ENCODE assay signal across 19 mouse cellular contexts in genomic region chr10:44723321-44723720, GRCm38 (mm10).
DNase-seq lines count a peak whose midpoint lies in the region; ATAC-seq and TF ChIP-seq lines count a peak whose summit lies in the region.
"Had no signal": no experiment of that assay in that cellular context is flagged by ENCODE, and none has a peak within 500 bp of the region (broad histone marks: within the 10 kb centered on the region; RNA-seq: fewer than 3 reads in every experiment).

No protein-coding gene starts in this region.

- no peak for ATAC-seq in heart, embryonic 11.5 days (replicated peaks; ENCODE audit: insufficient number of reproducible peaks, low FRiP score, low TSS enrichment)
- ATAC-seq: forebrain, embryonic 14.5 days; intestine, embryonic 15.5 days had no signal

- no peak for TF ChIP-seq CTCF in CH12.LX (conservative IDR thresholded peaks at IDR 0.05 in 1 of 2, IDR thresholded peaks at IDR 0.05 in 1 of 2; ENCODE audit: low read depth in 2 of 2, low read length in 2 of 2)

- no peak for TF ChIP-seq POLR2A in CH12.LX (IDR thresholded peaks at IDR 0.05; ENCODE audit: low read depth, low read length)

- no peak overlapping the region for H3K9ac ChIP-seq in heart, embryonic 11.5 days (ENCODE audit: low read depth, low read length)
- no peak overlapping the region for H3K9ac ChIP-seq in CH12.LX (ENCODE audit: insufficient read depth, low read depth)
- H3K9ac ChIP-seq: heart, embryonic 15.5 days; hindbrain, embryonic 14.5 days; intestine, embryonic 15.5 days had no signal

- H3K4me3 ChIP-seq in heart, embryonic 11.5 days (ENCODE audit: low read depth, low read length), result no peak overlapping the region
- no peak overlapping the region for H3K4me3 ChIP-seq in CH12.LX (replicated peaks in 1 of 3; ENCODE audit: low read depth in 2 of 3, low read length in 2 of 3, poor library complexity in 1 of 3)
- H3K4me3 ChIP-seq: embryonic facial prominence, embryonic 10.5 days; gastrocnemius, adult 2 months; heart, embryonic 10.5 days; heart, embryonic 15.5 days; intestine, embryonic 15.5 days had no signal

- dilution Hi-C loops in CH12.LX (cut with MboI; ENCODE audit: extremely low pct_ligation_motif_present, extremely low pct_unique_long_range_greater_than_20kb, low sequenced_read_pairs), result no loop called here

- peak; percentile 34 for DNase-seq in heart, adult 11 months
- peak; percentile 21 for DNase-seq in CH12.LX (ENCODE audit: extremely low read depth)
- DNase-seq in adrenal gland, adult 8-10 months, result peak; percentile 35
- peak; percentile 67 for DNase-seq in adrenal gland, postnatal 36 days
- no peak for DNase-seq in spleen, postnatal 4 days (ENCODE audit: low spot score in 2 of 2)
- DNase-seq in thymus, postnatal 14 days, result no peak
- DNase-seq: cerebellum, adult 2 months; gastrocnemius, adult 2 months; gastrocnemius, postnatal 25 days; heart, postnatal 14 days; kidney, adult 18-20 months had no signal

- in situ Hi-C loops in CH12.LX (cut with MboI; ENCODE audit: low pct_ligation_motif_present, low pct_unique_long_range_greater_than_20kb, low sequenced_read_pairs), result no loop called here

- TF ChIP-seq RAD21 in CH12.LX (IDR thresholded peaks at IDR 0.05; ENCODE audit: low read depth, low read length), result no peak

- no peak for TF ChIP-seq EP300 in CH12.LX (IDR thresholded peaks at IDR 0.05; ENCODE audit: low read length)

- H3K4me1 ChIP-seq in heart, embryonic 11.5 days (ENCODE audit: control insufficient read depth, insufficient read depth, low read length), result no peaks in the 10 kb centered on the region
- peaks cover under 1 to 19% of the 10 kb centered on the region in 2 experiments; a peak in 2 of 4 replicates for H3K4me1 ChIP-seq in CH12.LX (ENCODE audit: control insufficient read depth in 1 of 2, insufficient read depth in 2 of 2)
- H3K4me1 ChIP-seq: embryonic facial prominence, embryonic 10.5 days; heart, embryonic 10.5 days; heart, embryonic 15.5 days; intestine, embryonic 15.5 days had no signal

- 72% methylated on average over 5 of the region's 5 CpGs for WGBS in heart, embryonic 11.5 days (ENCODE audit: insufficient replicate concordance)

- H3K27ac ChIP-seq in heart, embryonic 11.5 days (ENCODE audit: low read depth, low read length), result no peak overlapping the region
- no peak overlapping the region for H3K27ac ChIP-seq in CH12.LX (ENCODE audit: insufficient read depth, low read depth)
- H3K27ac ChIP-seq: embryonic facial prominence, embryonic 10.5 days; gastrocnemius, adult 2 months; heart, embryonic 10.5 days; heart, embryonic 15.5 days; hindbrain, embryonic 14.5 days; intestine, embryonic 15.5 days had no signal

- H3K36me3 ChIP-seq in heart, embryonic 11.5 days (ENCODE audit: control insufficient read depth, insufficient read depth, low read length), result no peaks in the 10 kb centered on the region
- no peaks in the 10 kb centered on the region for H3K36me3 ChIP-seq in CH12.LX (replicated peaks in 1 of 2; ENCODE audit: control insufficient read depth in 1 of 2, insufficient read depth in 1 of 2, low read length in 1 of 2)
- H3K36me3 ChIP-seq: embryonic facial prominence, embryonic 10.5 days; G1E; heart, embryonic 10.5 days; heart, embryonic 15.5 days; intestine, embryonic 15.5 days had no signal

- no peaks in the 10 kb centered on the region for H3K9me3 ChIP-seq in heart, embryonic 11.5 days (replicated peaks; ENCODE audit: control insufficient read depth, low read length)
- H3K9me3 ChIP-seq in CH12.LX (replicated peaks; ENCODE audit: low read length), result no peaks in the 10 kb centered on the region
- H3K9me3 ChIP-seq: embryonic facial prominence, embryonic 10.5 days; G1E; heart, embryonic 10.5 days; heart, embryonic 15.5 days; intestine, embryonic 15.5 days had no signal

- no peaks in the 10 kb centered on the region for H3K79me2 ChIP-seq in CH12.LX (replicated peaks; ENCODE audit: control insufficient read depth, extremely low read depth, insufficient read depth, poor library complexity, severe bottlenecking)

- H3K4me2 ChIP-seq in heart, embryonic 11.5 days, result no peak overlapping the region
- H3K4me2 ChIP-seq in CH12.LX (ENCODE audit: insufficient read depth, low read depth, poor library complexity, severe bottlenecking), result no peak overlapping the region
- H3K4me2 ChIP-seq: heart, embryonic 15.5 days; hindbrain, embryonic 14.5 days; intestine, embryonic 15.5 days had no signal

- H3K27me3 ChIP-seq in heart, embryonic 11.5 days (ENCODE audit: control insufficient read depth, insufficient read depth, low read length), result no peaks in the 10 kb centered on the region
- H3K27me3 ChIP-seq in CH12.LX (replicated peaks), result peaks cover 6% of the 10 kb centered on the region
- H3K27me3 ChIP-seq: heart, embryonic 15.5 days; intestine, embryonic 15.5 days had no signal

TF ChIP-seq in CH12.LX, 34 proteins besides CTCF, POLR2A, EP300 and RAD21:
- TF ChIP-seq E2F4 (IDR thresholded peaks at IDR 0.05; ENCODE audit: insufficient replicate concordance, low read depth, low read length) (no peak), GABPA (IDR thresholded peaks at IDR 0.05; ENCODE audit: insufficient replicate concordance, low read depth, low read length) (no peak), RCOR1 (conservative IDR thresholded peaks at IDR 0.05; ENCODE audit: low read depth, low read length) (no peak), TCF12 (IDR thresholded peaks at IDR 0.05; ENCODE audit: low read depth, low read length) (no peak), ELF1 (IDR thresholded peaks at IDR 0.05; ENCODE audit: low read depth, low read length) (no peak), JUN (IDR thresholded peaks at IDR 0.05; ENCODE audit: insufficient read depth, low read depth, low read length) (no peak), MXI1 (IDR thresholded peaks at IDR 0.05; ENCODE audit: low read depth, low read length) (no peak), CHD1 (IDR thresholded peaks at IDR 0.05; ENCODE audit: low read depth, low read length) (no peak), PAX5 (IDR thresholded peaks at IDR 0.05; ENCODE audit: low read length) (no peak), MAFK (IDR thresholded peaks at IDR 0.05; ENCODE audit: insufficient replicate concordance, low read length) (no peak), IRF4 (IDR thresholded peaks at IDR 0.05; ENCODE audit: low read depth, low read length) (no peak), ZNF384 (IDR thresholded peaks at IDR 0.05; ENCODE audit: low read depth, low read length) (no peak), ZC3H11A (IDR thresholded peaks at IDR 0.05; ENCODE audit: low read depth, low read length) (no peak), NRF1 (IDR thresholded peaks at IDR 0.05; ENCODE audit: low read depth, low read length) (no peak), KAT2A (IDR thresholded peaks at IDR 0.05; ENCODE audit: insufficient replicate concordance, low read length) (no peak), USF1 (IDR thresholded peaks at IDR 0.05; ENCODE audit: low read depth, low read length) (no peak), USF2 (conservative IDR thresholded peaks at IDR 0.05; ENCODE audit: low read depth, low read length) (no peak)

Comparison
In these comparisons a context has a peak if more than half of its experiments do, and no peak if none do; other contexts are left out.
1. DNase-seq: peak in heart, adult 11 months (single experiment), CH12.LX (single experiment), adrenal gland, adult 8-10 months (single experiment) and adrenal gland, postnatal 36 days (2 of 2); none in spleen, postnatal 4 days (0 of 2) and thymus, postnatal 14 days (single experiment).